Mouse (Mus musculus): ENCODE results near the gene Tgoln1.
A peak's percentile ranks its signal among the peaks of the same experiment; 100 is the strongest.

Gene Tgoln1

GRCm38 (mm10) chr6:72597083-72597874 lies 19.5 kb downstream of the Tgoln1 start:
- DNase-seq (ENCODE audit: low read depth, low spot score) = no peak

GRCm38 (mm10) chr6:72593914-72594313 lies 22.9 kb downstream of the Tgoln1 start:
- no peak for DNase-seq (ENCODE audit: low read depth, low spot score)

- DNase-seq (ENCODE audit: low read depth, low spot score) = no peak
Observed at GRCm38 (mm10) chr6:72593011-72593803, 23.6 kb downstream of the Tgoln1 start.

- DNase-seq (ENCODE audit: low read depth, low spot score) = no peak
Observed at GRCm38 (mm10) chr6:72590111-72590510, 26.7 kb downstream of the Tgoln1 start.

- no peak for DNase-seq (ENCODE audit: low read depth, low spot score)
Observed at GRCm38 (mm10) chr6:72588307-72588706, 28.5 kb downstream of the Tgoln1 start.

GRCm38 (mm10) chr6:72586701-72587100 lies 30.1 kb downstream of the Tgoln1 start:
- DNase-seq (ENCODE audit: low read depth, low spot score) = no peak

- DNase-seq (ENCODE audit: low read depth, low spot score) = no peak
Observed at GRCm38 (mm10) chr6:72584154-72584553, 32.6 kb downstream of the Tgoln1 start.

GRCm38 (mm10) chr6:72583211-72583839 lies 33.5 kb downstream of the Tgoln1 start:
- DNase-seq (ENCODE audit: low read depth, low spot score) = no peak

- DNase-seq (ENCODE audit: low read depth, low spot score) = no peak
Observed at GRCm38 (mm10) chr6:72581625-72582382, 35.0 kb downstream of the Tgoln1 start.

- no peak for DNase-seq (ENCODE audit: low read depth, low spot score)
Observed at GRCm38 (mm10) chr6:72576041-72576440, 40.8 kb downstream of the Tgoln1 start.

GRCm38 (mm10) chr6:72571826-72572225 lies 45.0 kb downstream of the Tgoln1 start:
- no peak for DNase-seq (ENCODE audit: low read depth, low spot score)

GRCm38 (mm10) chr6:72570644-72571397 lies 46.0 kb downstream of the Tgoln1 start:
- no peak for DNase-seq (ENCODE audit: low read depth, low spot score)

GRCm38 (mm10) chr6:72568736-72569135 lies 48.1 kb downstream of the Tgoln1 start:
- DNase-seq (ENCODE audit: low read depth, low spot score) = no peak

- no peak for DNase-seq (ENCODE audit: low read depth, low spot score)
Observed at GRCm38 (mm10) chr6:72567508-72567907, 49.3 kb downstream of the Tgoln1 start.

GRCm38 (mm10) chr6:72566044-72566443 lies 50.8 kb downstream of the Tgoln1 start:
- DNase-seq (ENCODE audit: low read depth, low spot score) = peak; percentile 82

- DNase-seq (ENCODE audit: low read depth, low spot score) = no peak
Observed at GRCm38 (mm10) chr6:72565506-72565905, 51.3 kb downstream of the Tgoln1 start.

- no peak for DNase-seq (ENCODE audit: low read depth, low spot score)
Observed at GRCm38 (mm10) chr6:72562894-72563293, 53.9 kb downstream of the Tgoln1 start.

- DNase-seq (ENCODE audit: low read depth, low spot score) = no peak
Observed at GRCm38 (mm10) chr6:72562486-72562885, 54.3 kb downstream of the Tgoln1 start.

GRCm38 (mm10) chr6:72560801-72561200 lies 56.0 kb downstream of the Tgoln1 start:
- DNase-seq (ENCODE audit: low read depth, low spot score) = no peak

Measured in retina, postnatal 7 days (tissue).